Mouse (Mus musculus) forebrain, embryonic 15.5 days (tissue): ENCODE results near the gene Dgkg. TPM values are rescaled to one million over a fixed set of nuclear protein-coding genes. Genes with fewer than 3 reads are reported as not detected.

Source experiments
- ATAC-seq: fragments of 200-750 bp; cut with Nextera tagmentation; replicated peaks from 2 replicates; pipeline ENCODE4 v1.8.0; 2017; ENCODE audit warnings: mild to moderate bottlenecking, moderate TSS enrichment, moderate library complexity
- H3K27ac ChIP-seq: fragments of 300-500 bp; sonication (generic); replicated peaks from 2 replicates; pipeline ENCODE4 v1.5.1; 2015; ENCODE audit warnings: mild to moderate bottlenecking, inconsistent platforms
- H3K27me3 ChIP-seq: fragments of 300-500 bp; sonication (generic); 2 replicates; pipeline ENCODE4 v1.6.1; 2015; ENCODE audit warnings: inconsistent platforms
- H3K36me3 ChIP-seq: fragments of 300-500 bp; sonication (generic); 2 replicates; pipeline ENCODE4 v1.6.1; 2015; ENCODE audit warnings: mild to moderate bottlenecking, inconsistent platforms
- H3K4me1 ChIP-seq: fragments of 300-500 bp; sonication (generic); 2 replicates; pipeline ENCODE4 v1.6.1; 2015; ENCODE audit warnings: inconsistent platforms
- H3K4me2 ChIP-seq: fragments of 300-500 bp; sonication (generic); replicated peaks from 2 replicates; pipeline ENCODE4 v1.6.1; 2015; ENCODE audit warnings: mild to moderate bottlenecking, inconsistent platforms
- H3K4me3 ChIP-seq: fragments of 300-500 bp; sonication (generic); 2 replicates; pipeline ENCODE4 v1.5.1; 2015; ENCODE audit warnings: mild to moderate bottlenecking, inconsistent platforms
- H3K9ac ChIP-seq: fragments of 300-500 bp; sonication (generic); replicated peaks from 2 replicates; pipeline ENCODE4 v1.6.1; 2015; ENCODE audit warnings: mild to moderate bottlenecking, inconsistent platforms
- H3K9me3 ChIP-seq: fragments of 300-500 bp; sonication (generic); 2 replicates; pipeline ENCODE4 v1.6.1; 2016; ENCODE audit warnings: inconsistent platforms
- WGBS: fragments of 180-500 bp; shearing (Covaris S2); methylation state at CpG from one replicate; pipeline ENCODE4 v1.1.7; 2015; ENCODE audit warnings: mixed read lengths; 5-methylcytosine and 5-hydroxymethylcytosine counted together
- polyA plus RNA-seq: library from polyadenylated mRNA; unstranded; fragments of >200 nt; fragmentation: Nextera tagmentation; extraction: Ambion mirVana; gene quantifications from 2 replicates; pipeline ENCODE4 v1.2.1, GENCODE M21; 2015

The Dgkg gene
- polyA plus RNA-seq, 1 experiment from 2014 or later, result 5.8 TPM

- ATAC-seq, result no peak
- 78% methylated on average over 5 of the region's 5 CpGs for WGBS
- Histone ChIP-seq H3K9me3 (no peaks in the 10 kb centered on the region), H3K4me3 (no peak overlapping the region), H3K4me2 (no peak overlapping the region), H3K36me3 (no peaks in the 10 kb centered on the region), H3K27me3 (no peaks in the 10 kb centered on the region), H3K9ac (no peak overlapping the region), H3K4me1 (peaks cover 13% of the 10 kb centered on the region), H3K27ac (no peak overlapping the region)
Measured at GRCm38 (mm10) chr16:22500561-22500960, 156.5 kb downstream of the Dgkg start.

DNA sequence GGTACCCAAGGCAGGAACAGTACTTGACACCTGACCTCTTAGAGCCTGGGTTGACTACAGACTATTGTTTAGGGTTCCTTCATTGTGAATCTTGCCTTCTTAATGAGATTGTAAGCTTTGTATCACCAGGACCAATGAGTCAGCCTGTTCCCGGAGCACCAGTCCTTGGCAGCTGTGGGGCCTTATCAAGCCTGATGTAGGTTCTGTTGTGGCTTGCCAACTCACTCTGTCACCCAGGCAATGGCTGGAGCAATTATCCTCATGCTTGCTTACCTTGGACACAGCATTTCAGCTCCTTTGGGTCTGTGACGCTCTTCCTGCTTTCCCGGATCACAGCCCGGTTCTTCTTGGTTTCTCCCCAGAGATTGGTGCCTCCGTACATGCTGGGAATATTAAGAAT is 157.1 kb downstream of the Dgkg start:
- no peak for ATAC-seq
- WGBS, result 91% methylated on average over 5 of the region's 5 CpGs
- H3K27me3 ChIP-seq, result no peaks in the 10 kb centered on the region
- H3K27ac ChIP-seq, result no peak overlapping the region
- H3K9ac ChIP-seq, result no peak overlapping the region
- H3K4me2 ChIP-seq, result no peak overlapping the region
- no peak overlapping the region for H3K4me3 ChIP-seq
- H3K9me3 ChIP-seq, result no peaks in the 10 kb centered on the region
- H3K36me3 ChIP-seq, result no peaks in the 10 kb centered on the region
- peaks cover 11% of the 10 kb centered on the region for H3K4me1 ChIP-seq

- no peak overlapping the region for H3K4me2 ChIP-seq
- peaks cover 8% of the 10 kb centered on the region; the same call in 1 of the 2 replicates for H3K4me1 ChIP-seq
- WGBS, result 82% methylated on average over 3 of the region's 3 CpGs
- no peak for ATAC-seq
- H3K9me3 ChIP-seq, result no peaks in the 10 kb centered on the region
- H3K36me3 ChIP-seq, result no peaks in the 10 kb centered on the region
- no peak overlapping the region for H3K27ac ChIP-seq
- no peak overlapping the region for H3K9ac ChIP-seq
- no peak overlapping the region for H3K4me3 ChIP-seq
- H3K27me3 ChIP-seq, result no peaks in the 10 kb centered on the region
Measured at GRCm38 (mm10) chr16:22499447-22499846, 157.6 kb downstream of the Dgkg start.

DNA sequence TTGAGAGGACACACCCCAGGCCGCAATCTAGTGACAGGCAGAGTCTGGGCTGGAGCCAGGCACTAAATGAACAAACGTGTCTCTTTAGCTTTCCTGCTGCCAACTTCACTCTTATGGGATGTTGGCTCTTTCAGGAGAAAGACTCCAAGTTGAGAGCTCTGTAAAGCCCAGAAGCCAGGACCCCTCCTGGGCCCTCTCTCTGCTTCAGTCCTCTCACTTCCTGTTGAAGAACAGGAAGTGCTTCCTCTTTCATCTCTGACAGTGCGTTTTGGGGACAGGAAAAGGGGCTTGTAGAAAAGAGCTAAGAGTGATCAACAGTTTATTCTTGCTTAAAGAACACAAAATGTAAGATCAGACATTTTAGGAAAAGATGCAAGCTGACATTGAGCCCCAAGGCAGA is 159.0 kb downstream of the Dgkg start:
- 68% methylated on average over 3 of the region's 3 CpGs for WGBS
- H3K27me3 ChIP-seq, result no peaks in the 10 kb centered on the region
- no peak for ATAC-seq

DNA sequence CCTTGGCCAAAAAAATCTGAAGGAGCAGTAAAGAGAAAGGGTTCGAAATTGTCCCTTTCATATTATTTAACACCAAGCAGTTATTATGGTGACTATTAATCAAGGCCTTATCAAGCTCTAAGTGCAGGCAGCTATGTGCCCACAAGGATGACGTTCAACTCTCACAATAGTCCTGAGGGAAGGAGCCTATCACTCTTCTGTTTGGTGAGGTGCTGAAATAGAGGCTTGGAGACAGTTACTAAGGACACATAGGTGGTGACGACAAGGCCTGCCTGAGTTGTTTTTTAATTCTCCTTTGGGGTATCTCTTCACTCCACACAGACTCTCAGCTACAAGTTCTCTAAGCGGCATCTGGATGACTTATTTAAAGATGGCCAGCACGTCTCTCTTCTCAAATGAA is 161.8 kb downstream of the Dgkg start:
- Histone ChIP-seq H3K9ac (no peak overlapping the region), H3K9me3 (no peaks in the 10 kb centered on the region), H3K27me3 (no peaks in the 10 kb centered on the region), H3K4me1 (no peaks in the 10 kb centered on the region), H3K27ac (no peak overlapping the region), H3K4me3 (no peak overlapping the region), H3K36me3 (no peaks in the 10 kb centered on the region), H3K4me2 (no peak overlapping the region)
- 85% methylated on average over 5 of the region's 5 CpGs for WGBS
- no peak for ATAC-seq

More for the DNA sequence above, 159.0 kb downstream of the Dgkg start:
- no peak overlapping the region for H3K4me2 ChIP-seq
- H3K4me3 ChIP-seq, result no peak overlapping the region
- H3K36me3 ChIP-seq, result no peaks in the 10 kb centered on the region
- no peaks in the 10 kb centered on the region for H3K4me1 ChIP-seq
- no peak overlapping the region for H3K9ac ChIP-seq
- H3K27ac ChIP-seq, result no peak overlapping the region
- H3K9me3 ChIP-seq, result no peaks in the 10 kb centered on the region

DNA sequence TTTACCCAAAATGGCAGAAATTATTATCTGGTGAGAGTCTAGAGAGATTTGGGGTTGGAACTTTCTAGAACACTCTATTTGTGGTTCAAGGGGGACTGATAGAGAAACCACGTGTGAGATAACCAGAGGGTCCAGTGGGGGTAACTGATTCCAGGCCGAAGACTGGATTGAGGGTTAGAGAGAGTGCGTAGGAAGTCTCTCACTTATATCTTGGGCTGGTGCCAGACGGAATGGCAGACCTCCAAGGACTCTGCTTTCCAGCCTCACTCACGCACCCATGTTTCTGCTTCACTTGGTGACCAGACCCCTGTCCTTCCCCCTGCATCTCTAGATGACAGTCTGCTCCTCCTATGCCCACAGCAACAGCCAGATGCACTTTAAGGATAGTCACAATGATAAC is 162.2 kb downstream of the Dgkg start:
- Histone ChIP-seq H3K36me3 (no peaks in the 10 kb centered on the region), H3K27ac (no peak overlapping the region), H3K4me1 (no peaks in the 10 kb centered on the region), H3K27me3 (no peaks in the 10 kb centered on the region), H3K4me2 (no peak overlapping the region), H3K9ac (no peak overlapping the region), H3K4me3 (no peak overlapping the region), H3K9me3 (no peaks in the 10 kb centered on the region)
- ATAC-seq, result no peak
- 65% methylated on average over 5 of the region's 5 CpGs for WGBS

GRCm38 (mm10) chr16:22493396-22493795 is 163.6 kb downstream of the Dgkg start:
- WGBS, result 64% methylated on average over 4 of the region's 4 CpGs

GRCm38 (mm10) chr16:22491446-22492166 is 165.4 kb downstream of the Dgkg start:
- Histone ChIP-seq H3K4me3 (no peak overlapping the region), H3K27me3 (no peaks in the 10 kb centered on the region), H3K27ac (no peak overlapping the region), H3K4me2 (no peak overlapping the region), H3K9me3 (no peaks in the 10 kb centered on the region), H3K9ac (no peak overlapping the region), H3K36me3 (no peaks in the 10 kb centered on the region), H3K4me1 (no peaks in the 10 kb centered on the region)
- 65% methylated on average over 9 of the region's 9 CpGs for WGBS
- peak; percentile 64 for ATAC-seq

More at GRCm38 (mm10) chr16:22493396-22493795, 163.6 kb downstream of the Dgkg start:
- H3K9ac ChIP-seq, result no peak overlapping the region
- H3K4me1 ChIP-seq, result no peaks in the 10 kb centered on the region
- H3K9me3 ChIP-seq, result no peaks in the 10 kb centered on the region
- no peaks in the 10 kb centered on the region for H3K36me3 ChIP-seq
- no peak overlapping the region for H3K4me3 ChIP-seq
- H3K4me2 ChIP-seq, result no peak overlapping the region
- H3K27ac ChIP-seq, result no peak overlapping the region
- ATAC-seq, result no peak
- no peaks in the 10 kb centered on the region for H3K27me3 ChIP-seq

- Histone ChIP-seq H3K4me3 (no peak overlapping the region), H3K4me2 (no peak overlapping the region), H3K4me1 (no peaks in the 10 kb centered on the region), H3K9me3 (no peaks in the 10 kb centered on the region), H3K27me3 (no peaks in the 10 kb centered on the region), H3K9ac (no peak overlapping the region), H3K36me3 (no peaks in the 10 kb centered on the region), H3K27ac (no peak overlapping the region)
- 64% methylated on average over 1 of the region's 1 CpGs for WGBS
- no peak for ATAC-seq
Measured at GRCm38 (mm10) chr16:22483900-22484299, 173.1 kb downstream of the Dgkg start.

GRCm38 (mm10) chr16:22479322-22479721 is 177.7 kb downstream of the Dgkg start:
- Histone ChIP-seq H3K27me3 (no peaks in the 10 kb centered on the region), H3K4me2 (no peak overlapping the region), H3K4me3 (no peak overlapping the region), H3K9ac (no peak overlapping the region), H3K4me1 (no peaks in the 10 kb centered on the region), H3K36me3 (no peaks in the 10 kb centered on the region), H3K27ac (no peak overlapping the region), H3K9me3 (no peaks in the 10 kb centered on the region)
- WGBS, result 91% methylated on average over 8 of the region's 8 CpGs
- no peak for ATAC-seq

DNA sequence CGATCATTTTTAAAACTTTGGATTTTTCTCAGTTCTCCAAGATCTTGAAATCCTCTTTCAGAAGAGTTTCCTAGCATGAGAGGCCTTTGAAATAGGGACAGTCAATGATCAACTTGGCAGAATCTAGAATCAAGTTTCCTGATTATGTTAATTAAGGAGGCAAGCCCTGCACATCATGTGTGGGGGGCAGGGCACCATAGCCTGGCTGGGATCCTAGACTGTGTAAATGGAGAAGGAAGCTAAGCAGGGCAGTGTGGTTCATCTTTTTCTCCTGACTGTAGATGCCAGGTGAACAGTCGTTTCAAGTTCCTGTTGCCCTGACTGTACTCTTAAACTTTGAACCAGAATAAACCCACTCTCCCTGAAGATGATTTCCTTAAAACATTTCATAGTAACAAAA is 185.3 kb downstream of the Dgkg start:
- H3K4me3 ChIP-seq, result no peak overlapping the region
- no peak for ATAC-seq
- H3K9ac ChIP-seq, result no peak overlapping the region
- H3K4me1 ChIP-seq, result no peaks in the 10 kb centered on the region
- no peak overlapping the region for H3K27ac ChIP-seq
- WGBS, result 84% methylated on average over 2 of the region's 2 CpGs
- no peak overlapping the region for H3K4me2 ChIP-seq
- H3K36me3 ChIP-seq, result no peaks in the 10 kb centered on the region
- H3K27me3 ChIP-seq, result no peaks in the 10 kb centered on the region
- H3K9me3 ChIP-seq, result no peaks in the 10 kb centered on the region

DNA sequence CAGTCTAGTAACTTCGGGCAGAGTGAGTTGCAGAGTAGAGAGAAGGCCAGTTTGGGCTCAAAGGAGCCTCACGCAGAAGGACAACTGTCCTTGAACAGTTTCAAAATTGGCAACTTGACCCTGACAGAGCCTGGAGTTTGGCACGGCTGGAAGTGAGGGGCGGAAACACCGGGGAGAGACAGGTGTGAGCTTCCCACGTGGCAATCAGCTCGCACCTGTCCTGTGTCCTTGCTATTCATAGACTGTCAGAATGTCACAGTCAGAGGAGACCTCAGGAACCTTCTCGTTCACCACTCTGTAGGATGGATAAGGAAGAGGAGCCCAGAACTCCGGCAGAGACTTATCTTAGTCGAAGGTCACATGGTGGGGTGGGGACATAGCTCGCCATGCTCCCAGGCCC is 187.6 kb downstream of the Dgkg start:
- WGBS, result 83% methylated on average over 11 of the region's 11 CpGs
- Histone ChIP-seq H3K4me1 (no peaks in the 10 kb centered on the region), H3K9me3 (no peaks in the 10 kb centered on the region), H3K4me2 (no peak overlapping the region), H3K27me3 (no peaks in the 10 kb centered on the region), H3K27ac (no peak overlapping the region), H3K36me3 (no peaks in the 10 kb centered on the region), H3K4me3 (no peak overlapping the region), H3K9ac (no peak overlapping the region)
- no peak for ATAC-seq

DNA sequence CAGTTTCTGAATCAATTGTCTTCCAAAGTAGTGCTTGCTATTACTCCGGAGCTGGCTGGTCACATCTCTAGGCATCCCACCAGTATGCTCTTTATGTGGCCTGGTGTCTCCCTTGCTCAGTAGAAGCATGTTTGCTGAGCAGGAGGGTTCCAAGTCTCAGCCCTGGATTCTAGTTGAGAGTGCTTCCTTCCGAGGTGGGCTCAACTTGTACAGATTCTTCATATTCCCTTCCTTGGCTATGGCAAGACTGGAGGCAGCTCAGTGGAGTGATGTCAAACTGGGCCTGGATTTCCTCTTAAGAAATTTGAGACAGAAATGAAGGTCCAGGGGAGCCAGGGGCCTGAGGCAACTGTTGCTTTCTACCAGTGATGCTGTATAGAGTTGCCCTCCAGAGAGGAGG is 189.9 kb downstream of the Dgkg start:
- no peak overlapping the region for H3K4me3 ChIP-seq
- 91% methylated on average over 2 of the region's 2 CpGs for WGBS
- no peak overlapping the region for H3K9ac ChIP-seq
- H3K27ac ChIP-seq, result no peak overlapping the region
- no peaks in the 10 kb centered on the region for H3K4me1 ChIP-seq
- H3K4me2 ChIP-seq, result no peak overlapping the region
- H3K36me3 ChIP-seq, result no peaks in the 10 kb centered on the region
- no peak for ATAC-seq
- H3K27me3 ChIP-seq, result no peaks in the 10 kb centered on the region
- H3K9me3 ChIP-seq, result no peaks in the 10 kb centered on the region
